Mouse (Mus musculus) right cerebral cortex, adult 18-20 months (tissue): ENCODE data around the gene Kcnk2.

Source experiments
- DNase-seq: peaks from one replicate; pipeline ENCODE4 v3.0.0; 2022; ENCODE audit warnings: mixed read lengths

Gene Kcnk2

GRCm38 (mm10) chr1:189402223-189402943 is at the start of gene Kcnk2:
Gene Kcnk2, minus strand, starts transcription at chr1:189402273.
- no peak for DNase-seq

GRCm38 (mm10) chr1:189440741-189441140 is 38.7 kb upstream of the Kcnk2 start:
- no peak for DNase-seq

- no peak for DNase-seq
Observed at GRCm38 (mm10) chr1:189437126-189437525, 35.1 kb upstream of the Kcnk2 start.

GRCm38 (mm10) chr1:189435452-189435851 is 33.4 kb upstream of the Kcnk2 start:
- DNase-seq, result no peak

- no peak for DNase-seq
Observed at GRCm38 (mm10) chr1:189431479-189431878, 29.4 kb upstream of the Kcnk2 start.

GRCm38 (mm10) chr1:189430534-189430933 is 28.5 kb upstream of the Kcnk2 start:
- no peak for DNase-seq

- no peak for DNase-seq
Observed at GRCm38 (mm10) chr1:189429566-189429965, 27.5 kb upstream of the Kcnk2 start.

- DNase-seq, result no peak
Observed at GRCm38 (mm10) chr1:189426252-189426651, 24.2 kb upstream of the Kcnk2 start.

- no peak for DNase-seq
Observed at GRCm38 (mm10) chr1:189419914-189420313, 17.8 kb upstream of the Kcnk2 start.

- no peak for DNase-seq
Observed at GRCm38 (mm10) chr1:189409906-189410305, 7.8 kb upstream of the Kcnk2 start.

- DNase-seq, result no peak
Observed at GRCm38 (mm10) chr1:189405221-189405620, 3.1 kb upstream of the Kcnk2 start.

- no peak for DNase-seq
Observed at GRCm38 (mm10) chr1:189403546-189403945, 1.5 kb upstream of the Kcnk2 start.

GRCm38 (mm10) chr1:189403139-189403538 is 1.1 kb upstream of the Kcnk2 start:
- no peak for DNase-seq

GRCm38 (mm10) chr1:189386848-189387247 is 15.2 kb downstream of the Kcnk2 start:
- no peak for DNase-seq

- DNase-seq, result peak; percentile 11
Observed at GRCm38 (mm10) chr1:189386141-189386540, 15.9 kb downstream of the Kcnk2 start.

GRCm38 (mm10) chr1:189367722-189368121 is 34.4 kb downstream of the Kcnk2 start:
- no peak for DNase-seq

GRCm38 (mm10) chr1:189364188-189364587 is 37.9 kb downstream of the Kcnk2 start:
- no peak for DNase-seq

- no peak for DNase-seq
Observed at GRCm38 (mm10) chr1:189362579-189362978, 39.5 kb downstream of the Kcnk2 start.

GRCm38 (mm10) chr1:189359699-189360098 is 42.4 kb downstream of the Kcnk2 start:
- no peak for DNase-seq

- DNase-seq, result no peak
Observed at GRCm38 (mm10) chr1:189353887-189354286, 48.2 kb downstream of the Kcnk2 start.

- no peak for DNase-seq
Observed at GRCm38 (mm10) chr1:189351804-189352203, 50.3 kb downstream of the Kcnk2 start.

- no peak for DNase-seq
Observed at GRCm38 (mm10) chr1:189349205-189349604, 52.9 kb downstream of the Kcnk2 start.

GRCm38 (mm10) chr1:189345166-189345565 is 56.9 kb downstream of the Kcnk2 start:
- peak; percentile 35 for DNase-seq

- peak; percentile 58 for DNase-seq
Observed at GRCm38 (mm10) chr1:189343301-189344251, 58.5 kb downstream of the Kcnk2 start.
